Mouse (Mus musculus) embryonic fibroblast, embryonic 13.5 days (primary cell): Measurements from ENCODE around the gene Tram2. TPM values are rescaled to one million over a fixed set of nuclear protein-coding genes. Genes with fewer than 3 reads are reported as not detected.

ENCODE experiments used
- H3K27ac ChIP-seq: 2 replicates; pipeline ENCODE4 v1.5.1; 2012; ENCODE audit warnings: low read length, control low read depth, inconsistent platforms; ENCODE audit not compliant: insufficient read depth
- H3K4me1 ChIP-seq: 2 replicates; pipeline ENCODE4 v1.6.1; 2011; ENCODE audit warnings: low read length; ENCODE audit not compliant: control insufficient read depth, insufficient read depth
- H3K4me3 ChIP-seq: 2 replicates; pipeline ENCODE4 v1.5.1; 2011; ENCODE audit warnings: mild to moderate bottlenecking, control low read depth, low read length; ENCODE audit not compliant: insufficient read depth
- CTCF ChIP-seq: IDR thresholded peaks from 2 replicates; pipeline ENCODE4 v1.5.1; 2011; ENCODE audit warnings: mild to moderate bottlenecking, control low read depth, low read length, moderate library complexity, borderline replicate concordance; ENCODE audit not compliant: insufficient read depth
- POLR2A ChIP-seq: IDR thresholded peaks from 2 replicates; pipeline ENCODE4 v1.6.1; 2011; ENCODE audit warnings: low read depth, mild to moderate bottlenecking, control low read depth, low read length, moderate library complexity
- polyA plus RNA-seq: library from polyadenylated mRNA; stranded (reverse); fragments of >200 nt; gene quantifications from 2 replicates; pipeline ENCODE4 v1.2.4, GENCODE M21; 2011; ENCODE audit warnings: low read depth; ENCODE audit not compliant: missing spikeins, insufficient read length

Gene Tram2
- polyA plus RNA-seq, 1 experiment: 57.1 TPM

- Histone ChIP-seq H3K4me3 (no peak overlapping the region), H3K27ac (no peak overlapping the region), H3K4me1 (peaks cover 16% of the 10 kb centered on the region)
- no peak for TF ChIP-seq CTCF
Measured at GRCm38 (mm10) chr1:21048402-21048801, 30.6 kb downstream of the Tram2 start.

GRCm38 (mm10) chr1:21042461-21042860 is 36.6 kb downstream of the Tram2 start:
- no peak for TF ChIP-seq POLR2A
- TF ChIP-seq CTCF: no peak
- Histone ChIP-seq H3K4me3 (no peak overlapping the region), H3K4me1 (peaks cover 30% of the 10 kb centered on the region), H3K27ac (peak overlapping the region; percentile 89)

GRCm38 (mm10) chr1:21040610-21041326 is 38.3 kb downstream of the Tram2 start:
- peaks cover 30% of the 10 kb centered on the region for H3K4me1 ChIP-seq
- no peak for TF ChIP-seq CTCF
- no peak for TF ChIP-seq POLR2A
- peak overlapping the region; percentile 89 for H3K27ac ChIP-seq
- H3K4me3 ChIP-seq: no peak overlapping the region

GRCm38 (mm10) chr1:21040173-21040572 is 38.9 kb downstream of the Tram2 start:
- TF ChIP-seq POLR2A: no peak
- no peak for TF ChIP-seq CTCF
- Histone ChIP-seq H3K4me3 (no peak overlapping the region), H3K4me1 (peaks cover 30% of the 10 kb centered on the region), H3K27ac (0 out of 2 replicates have a peak overlapping the region, but pooled peaks have one; percentile 55)

- Histone ChIP-seq H3K27ac (no peak overlapping the region), H3K4me1 (peaks cover 30% of the 10 kb centered on the region), H3K4me3 (no peak overlapping the region)
- TF ChIP-seq CTCF (no peak), POLR2A (no peak)
Measured at GRCm38 (mm10) chr1:21039564-21039963, 39.5 kb downstream of the Tram2 start.

- peaks cover 29% of the 10 kb centered on the region for H3K4me1 ChIP-seq
- H3K27ac ChIP-seq: no peak overlapping the region
- H3K4me3 ChIP-seq: no peak overlapping the region
- TF ChIP-seq CTCF: no peak
- TF ChIP-seq POLR2A: no peak
Measured at GRCm38 (mm10) chr1:21037881-21038601, 41.0 kb downstream of the Tram2 start.

- Histone ChIP-seq H3K4me1 (peaks cover 15% of the 10 kb centered on the region), H3K4me3 (no peak overlapping the region), H3K27ac (no peak overlapping the region)
- no peak for TF ChIP-seq CTCF
- TF ChIP-seq POLR2A: no peak
Measured at GRCm38 (mm10) chr1:21035878-21036277, 43.2 kb downstream of the Tram2 start.

GRCm38 (mm10) chr1:21033792-21034119 is 45.3 kb downstream of the Tram2 start:
- Histone ChIP-seq H3K27ac (no peak overlapping the region), H3K4me1 (no peaks in the 10 kb centered on the region), H3K4me3 (no peak overlapping the region)
- TF ChIP-seq POLR2A (no peak), CTCF (no peak)

- H3K4me3 ChIP-seq: no peak overlapping the region
- H3K27ac ChIP-seq: no peak overlapping the region
- no peaks in the 10 kb centered on the region for H3K4me1 ChIP-seq
- TF ChIP-seq CTCF (no peak), POLR2A (no peak)
Measured at GRCm38 (mm10) chr1:21033065-21033791, 45.8 kb downstream of the Tram2 start.

- no peaks in the 10 kb centered on the region for H3K4me1 ChIP-seq
- no peak overlapping the region for H3K27ac ChIP-seq
- TF ChIP-seq CTCF (no peak), POLR2A (no peak)
- H3K4me3 ChIP-seq: no peak overlapping the region
Measured at GRCm38 (mm10) chr1:21031650-21032049, 47.4 kb downstream of the Tram2 start.
